Mouse (Mus musculus): ENCODE results near the gene Zbtb8a. TPM values are rescaled to one million over a fixed set of nuclear protein-coding genes. Genes with fewer than 3 reads are reported as not detected.

Zbtb8a gene
- total and polyA plus RNA-seq, 3 experiments = 0.89 to 1.6 TPM; not detected in 1

DNA sequence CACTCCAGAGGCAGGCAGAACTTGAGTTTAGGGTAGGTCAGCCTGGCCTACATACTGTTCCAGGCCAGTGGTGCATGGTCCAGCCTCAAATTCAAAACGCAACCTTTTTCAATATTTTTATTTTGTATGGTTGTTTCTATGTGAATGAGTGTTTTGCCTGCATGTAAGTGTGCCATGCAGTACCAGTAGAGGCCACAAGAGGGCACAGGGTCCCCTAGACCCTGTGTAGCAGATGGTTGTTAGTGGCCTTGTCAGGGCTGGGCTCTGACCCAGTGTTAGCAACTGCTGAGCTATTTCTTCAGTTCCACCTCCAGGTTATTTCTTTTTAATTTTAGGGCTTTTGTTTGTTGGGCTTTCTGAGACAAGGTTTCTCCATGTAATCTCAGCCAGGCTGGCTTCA, 27.3 kb downstream of the Zbtb8a start:
- H3K36me3 ChIP-seq (ENCODE audit: control insufficient read depth in 1 of 2, insufficient read depth in 2 of 2, low read length in 2 of 2) = peaks cover 0 to 4% of the 10 kb centered on the region in 2 experiments; a peak in 2 of 4 replicates
- H3K9me3 ChIP-seq (replicated peaks; ENCODE audit: insufficient read depth, low read length) = no peaks in the 10 kb centered on the region
- no peak overlapping the region for H3K9ac ChIP-seq (ENCODE audit: control insufficient read depth, low read depth, low read length, poor library complexity, severe bottlenecking)
- no peaks in the 10 kb centered on the region for H3K79me2 ChIP-seq (ENCODE audit: control insufficient read depth, insufficient read depth, low read length, poor library complexity)
- DNase-seq (ENCODE audit: low read depth, low spot score) = peak; percentile 89
- TF ChIP-seq MYC (IDR thresholded peaks at IDR 0.05; ENCODE audit: low read depth, low read length) (no peak; the same call in 1 of the 2 replicates), ELF1 (IDR thresholded peaks at IDR 0.05; ENCODE audit: low read depth, low read length) (no peak), HCFC1 (IDR thresholded peaks at IDR 0.05; ENCODE audit: low read depth, low read length) (no peak), GATA1 (IDR thresholded peaks at IDR 0.05; ENCODE audit: low read depth, low read length) (no peak), MXI1 (IDR thresholded peaks at IDR 0.05; ENCODE audit: low read depth, low read length) (no peak), E2F4 (IDR thresholded peaks at IDR 0.05; ENCODE audit: borderline replicate concordance, low read depth, low read length) (no peak), RCOR1 (IDR thresholded peaks at IDR 0.05; ENCODE audit: low read depth, low read length) (no peak), ZNF384 (IDR thresholded peaks at IDR 0.05; ENCODE audit: low read depth, low read length) (no peak), ZC3H11A (IDR thresholded peaks at IDR 0.05; ENCODE audit: low read depth, low read length) (peak; percentile 72), MAX (IDR thresholded peaks at IDR 0.05; ENCODE audit: low read length) (no peak), EP300 (IDR thresholded peaks at IDR 0.05; ENCODE audit: low read depth in 1 of 2, low read length in 2 of 2) (no peak), TCF12 (IDR thresholded peaks at IDR 0.05; ENCODE audit: low read depth, low read length) (no peak), NELFE (IDR thresholded peaks at IDR 0.05; ENCODE audit: low read depth, low read length) (no peak), NRF1 (IDR thresholded peaks at IDR 0.05; ENCODE audit: insufficient read depth, low read depth, low read length, poor library complexity, severe bottlenecking) (no peak), GABPA (IDR thresholded peaks at IDR 0.05; ENCODE audit: low read depth, low read length) (no peak), SMC3 (IDR thresholded peaks at IDR 0.05; ENCODE audit: low read depth, low read length) (peak; percentile 98), ZKSCAN1 (IDR thresholded peaks at IDR 0.05; ENCODE audit: low read depth, low read length) (no peak), MAFK (IDR thresholded peaks at IDR 0.05; ENCODE audit: borderline replicate concordance, low read depth, low read length) (no peak), USF1 (IDR thresholded peaks at IDR 0.05; ENCODE audit: low read depth, low read length) (no peak), POLR2A (IDR thresholded peaks at IDR 0.05; ENCODE audit: control insufficient read depth in 1 of 2, insufficient read depth in 1 of 2, low read depth in 1 of 2, low read length in 2 of 2, poor library complexity in 1 of 2) (no peak), BHLHE40 (IDR thresholded peaks at IDR 0.05; ENCODE audit: borderline replicate concordance, low read depth, low read length) (0 out of 2 replicates have a peak, but pooled peaks have one; percentile 19), TBP (IDR thresholded peaks at IDR 0.05; ENCODE audit: low read depth, low read length) (no peak), MYB (IDR thresholded peaks at IDR 0.05; ENCODE audit: low read depth, low read length) (no peak), RAD21 (IDR thresholded peaks at IDR 0.05; ENCODE audit: low read depth, low read length) (peak; percentile 80), CTCF (IDR thresholded peaks at IDR 0.05 in 2 of 3, conservative IDR thresholded peaks at IDR 0.05 in 1 of 3; ENCODE audit: control insufficient read depth in 1 of 3, insufficient read depth in 1 of 3, low read depth in 2 of 3, low read length in 3 of 3, poor library complexity in 1 of 3, severe bottlenecking in 1 of 3) (peak; percentile 84 to 100 (median 93)), POLR2AphosphoS5 (IDR thresholded peaks at IDR 0.05; ENCODE audit: borderline replicate concordance, low read depth, low read length) (no peak), MAZ (IDR thresholded peaks at IDR 0.05; ENCODE audit: low read depth, low read length) (peak; percentile 38; the same call in 1 of the 2 replicates), POLR2AphosphoS2 (IDR thresholded peaks at IDR 0.05; ENCODE audit: low read length) (no peak), ETS1 (IDR thresholded peaks at IDR 0.05; ENCODE audit: low read depth, low read length) (no peak), ZMIZ1 (IDR thresholded peaks at IDR 0.05; ENCODE audit: low read depth, low read length) (no peak), CHD2 (IDR thresholded peaks at IDR 0.05; ENCODE audit: low read length) (no peak)
- H3K27me3 ChIP-seq (ENCODE audit: control insufficient read depth in 1 of 2, insufficient read depth in 2 of 2, low read length in 2 of 2) = no peaks in the 10 kb centered on the region
- peaks cover 3 to 7% of the 10 kb centered on the region in 2 experiments; a peak in 3 of 4 replicates for H3K4me1 ChIP-seq (ENCODE audit: control insufficient read depth in 1 of 2, insufficient read depth in 2 of 2, low read length in 2 of 2)
- H3K27ac ChIP-seq (ENCODE audit: control insufficient read depth, low read depth, low read length) = no peak overlapping the region
- H3K4me3 ChIP-seq (ENCODE audit: control insufficient read depth in 1 of 2, insufficient read depth in 1 of 2, low read depth in 2 of 2, low read length in 2 of 2) = no peak overlapping the region

All from MEL (cell line).